Mouse (Mus musculus): Measurements from ENCODE around the gene Shank3.

The Shank3 gene

GRCm38 (mm10) chr15:89525464-89525863 is 26.0 kb downstream of the Shank3 start:
- DNase-seq = no peak

- no peak for DNase-seq
Measured at GRCm38 (mm10) chr15:89525896-89526295, 26.5 kb downstream of the Shank3 start.

- no peak for DNase-seq
Measured at GRCm38 (mm10) chr15:89526776-89527325, 27.4 kb downstream of the Shank3 start.

- DNase-seq = no peak
Measured at GRCm38 (mm10) chr15:89527466-89527865, 28.0 kb downstream of the Shank3 start.

- DNase-seq = no peak
Measured at GRCm38 (mm10) chr15:89528201-89528850, 28.9 kb downstream of the Shank3 start.

GRCm38 (mm10) chr15:89528923-89529322 is 29.5 kb downstream of the Shank3 start:
- DNase-seq = no peak

GRCm38 (mm10) chr15:89530336-89530735 is 30.9 kb downstream of the Shank3 start:
- DNase-seq = peak; percentile 70

- DNase-seq = no peak
Measured at GRCm38 (mm10) chr15:89531399-89531798, 32.0 kb downstream of the Shank3 start.

GRCm38 (mm10) chr15:89532026-89532923 is 32.9 kb downstream of the Shank3 start:
- no peak for DNase-seq

- no peak for DNase-seq
Measured at GRCm38 (mm10) chr15:89532924-89533842, 33.8 kb downstream of the Shank3 start.

- DNase-seq = no peak
Measured at GRCm38 (mm10) chr15:89533843-89534207, 34.4 kb downstream of the Shank3 start.

- DNase-seq = no peak
Measured at GRCm38 (mm10) chr15:89544171-89544570, 44.7 kb downstream of the Shank3 start.

- no peak for DNase-seq
Measured at GRCm38 (mm10) chr15:89547321-89547720, 47.9 kb downstream of the Shank3 start.

GRCm38 (mm10) chr15:89547824-89548601 is 48.6 kb downstream of the Shank3 start:
- DNase-seq = no peak

GRCm38 (mm10) chr15:89548837-89549236 is 49.4 kb downstream of the Shank3 start:
- DNase-seq = peak; percentile 32

- DNase-seq = no peak
Measured at GRCm38 (mm10) chr15:89550506-89550905, 51.1 kb downstream of the Shank3 start.

GRCm38 (mm10) chr15:89551733-89552132 is 52.3 kb downstream of the Shank3 start:
- no peak for DNase-seq

- DNase-seq = no peak
Measured at GRCm38 (mm10) chr15:89555591-89555990, 56.2 kb downstream of the Shank3 start.

GRCm38 (mm10) chr15:89556401-89557178 is 57.2 kb downstream of the Shank3 start:
- DNase-seq = no peak

- no peak for DNase-seq
Measured at GRCm38 (mm10) chr15:89557179-89557995, 58.0 kb downstream of the Shank3 start.

Measured in lung, postnatal 10 days (tissue).